Mouse (Mus musculus) cerebellum, adult 2 months (tissue): ENCODE results near the gene Tcf23. TPM values are rescaled to one million over a fixed set of nuclear protein-coding genes. Genes with fewer than 3 reads are reported as not detected.
"Not testable (repeated sequence)": the region's sequence is repeated elsewhere in the genome, so short reads cannot be mapped to it uniquely, and the experiment has no call there.

Source experiments
- DNase-seq, 2 experiments: peaks; one replicate each; pipeline ENCODE4 v3.0.0; 2021
- H3K27ac ChIP-seq: fragments of 200-500 bp; 2 replicates; pipeline ENCODE4 v1.5.1; 2012; ENCODE audit warnings: low read length, control low read depth, inconsistent platforms; ENCODE audit not compliant: insufficient read depth
- H3K27me3 ChIP-seq: fragments of 200-500 bp; 2 replicates; pipeline ENCODE4 v1.6.1; 2012; ENCODE audit warnings: inconsistent platforms, mild to moderate bottlenecking, low read length, moderate library complexity; ENCODE audit not compliant: control insufficient read depth, insufficient read depth
- H3K4me1 ChIP-seq: fragments of 200-500 bp; 2 replicates; pipeline ENCODE4 v1.6.1; 2011; ENCODE audit warnings: low read length; ENCODE audit not compliant: control insufficient read depth, insufficient read depth
- H3K4me3 ChIP-seq: fragments of 200-500 bp; replicated peaks from 2 replicates; pipeline ENCODE3; 2011; ENCODE audit warnings: mild to moderate bottlenecking, low read depth, low read length, control low read depth; ENCODE audit not compliant: insufficient read depth
- CTCF ChIP-seq: fragments of 200-500 bp; IDR thresholded peaks from 2 replicates; pipeline ENCODE4 v1.5.1; 2011; ENCODE audit warnings: low read depth, mild to moderate bottlenecking, control low read depth, low read length, moderate library complexity, borderline replicate concordance; ENCODE audit not compliant: insufficient read depth
- POLR2A ChIP-seq: fragments of 200-500 bp; IDR thresholded peaks from 2 replicates; pipeline ENCODE4 v1.6.1; 2011; ENCODE audit warnings: low read length, control low read depth, borderline replicate concordance; ENCODE audit not compliant: insufficient read depth
- WGBS: fragments of 180-500 bp; shearing (Covaris S2); methylation state at CpG from one replicate; pipeline ENCODE4 v1.1.7; 2018; 5-methylcytosine and 5-hydroxymethylcytosine counted together
- polyA plus RNA-seq: library from polyadenylated mRNA; depleted of rRNA; stranded (reverse); fragments of >200 nt; gene quantifications from 2 replicates; pipeline ENCODE4 v1.2.3, GENCODE M21; 2012; rRNA removed

Tcf23 gene
- polyA plus RNA-seq, 1 experiment: 0.28 TPM

- H3K27ac ChIP-seq: no peak overlapping the region
- DNase-seq: no peak
- no peaks in the 10 kb centered on the region for H3K4me1 ChIP-seq
- no peak overlapping the region for H3K4me3 ChIP-seq
- WGBS: 82% methylated on average over 4 of the region's 4 CpGs
- H3K27me3 ChIP-seq: no peaks in the 10 kb centered on the region
- TF ChIP-seq CTCF (no peak), POLR2A (no peak)
These were observed 33.1 kb downstream of the Tcf23 start for GRCm38 (mm10) chr5:31001560-31001959.

DNA sequence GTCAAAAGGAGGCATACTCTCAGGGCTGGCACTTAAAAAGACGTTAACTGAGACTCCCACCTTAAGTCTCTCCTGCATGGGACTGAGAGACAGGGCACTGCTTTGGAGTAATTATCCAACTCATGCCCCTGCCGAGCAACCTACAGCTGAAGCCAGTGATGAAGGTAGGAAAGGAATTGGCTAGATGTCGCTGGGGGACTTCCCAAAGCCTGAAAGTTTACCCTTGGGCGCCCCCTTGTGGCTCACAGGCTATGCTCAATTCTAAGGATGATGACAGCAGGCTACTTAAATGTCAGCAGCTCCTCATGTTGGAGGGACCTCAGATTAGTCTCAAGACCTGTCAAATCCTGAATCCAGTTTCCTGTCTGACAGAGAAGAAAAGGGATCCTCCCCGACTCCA, 35.7 kb downstream of the Tcf23 start:
- H3K4me3 ChIP-seq: no peak overlapping the region
- H3K27me3 ChIP-seq: no peaks in the 10 kb centered on the region
- DNase-seq: peak; percentile 80 to 91
- no peak overlapping the region for H3K27ac ChIP-seq
- no peaks in the 10 kb centered on the region for H3K4me1 ChIP-seq
- 3% methylated on average over 5 of the region's 5 CpGs for WGBS
- TF ChIP-seq CTCF (peak; percentile 84), POLR2A (no peak)

GRCm38 (mm10) chr5:31012737-31013136, 44.3 kb downstream of the Tcf23 start:
- H3K4me3 ChIP-seq: no peak overlapping the region
- TF ChIP-seq CTCF: no peak
- TF ChIP-seq POLR2A: no peak
- WGBS: 66% methylated on average over 3 of the region's 3 CpGs
- no peaks in the 10 kb centered on the region for H3K4me1 ChIP-seq
- no peak for DNase-seq
- H3K27me3 ChIP-seq: no peaks in the 10 kb centered on the region
- no peak overlapping the region for H3K27ac ChIP-seq

GRCm38 (mm10) chr5:31015913-31016312, 47.5 kb downstream of the Tcf23 start:
- H3K4me3 ChIP-seq: no peak overlapping the region
- TF ChIP-seq POLR2A (no peak), CTCF (no peak)
- H3K4me1 ChIP-seq: no peaks in the 10 kb centered on the region
- DNase-seq: no peak
- no peak overlapping the region for H3K27ac ChIP-seq
- no peaks in the 10 kb centered on the region for H3K27me3 ChIP-seq
- 84% methylated on average over 2 of the region's 2 CpGs for WGBS

GRCm38 (mm10) chr5:31021790-31022189, 53.3 kb downstream of the Tcf23 start:
- H3K4me3 ChIP-seq, H3K4me1 ChIP-seq, DNase-seq, H3K27me3 ChIP-seq, H3K27ac ChIP-seq: not testable (repeated sequence)
- WGBS: 84% methylated on average over 5 of the region's 5 CpGs

GRCm38 (mm10) chr5:31022690-31023089, 54.2 kb downstream of the Tcf23 start:
- Histone ChIP-seq H3K4me1 (no peaks in the 10 kb centered on the region), H3K27ac (no peak overlapping the region), H3K4me3 (no peak overlapping the region), H3K27me3 (no peaks in the 10 kb centered on the region)
- TF ChIP-seq POLR2A (no peak), CTCF (no peak)
- DNase-seq: no peak
- 26% methylated on average over 1 of the region's 1 CpGs for WGBS

DNA sequence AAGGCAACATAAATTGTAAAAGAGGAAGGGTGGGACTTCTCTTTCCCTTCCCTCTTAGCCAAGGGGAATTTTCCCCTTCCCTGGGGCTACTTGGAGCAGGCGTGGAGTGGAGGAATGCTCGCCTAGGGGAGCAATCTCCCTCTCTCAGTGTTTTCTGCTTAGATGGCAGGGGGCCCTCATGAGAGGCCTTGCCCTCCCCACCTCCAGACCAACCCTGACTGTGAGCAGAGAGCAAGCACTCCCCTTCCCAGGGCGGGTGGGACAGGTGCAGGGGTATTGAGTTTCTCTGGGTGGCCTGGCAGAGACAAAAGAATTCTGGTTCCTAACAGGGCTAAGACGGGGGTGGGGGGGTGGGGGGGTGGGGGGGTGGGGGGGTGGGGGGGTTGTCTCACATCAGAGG, 54.8 kb downstream of the Tcf23 start:
- Histone ChIP-seq H3K4me1 (no peaks in the 10 kb centered on the region), H3K27me3 (no peaks in the 10 kb centered on the region; the same call in 1 of the 2 replicates), H3K27ac (no peak overlapping the region), H3K4me3 (no peak overlapping the region)
- TF ChIP-seq POLR2A (no peak), CTCF (no peak)
- WGBS: 8% methylated on average over 4 of the region's 4 CpGs
- DNase-seq: no peak

DNA sequence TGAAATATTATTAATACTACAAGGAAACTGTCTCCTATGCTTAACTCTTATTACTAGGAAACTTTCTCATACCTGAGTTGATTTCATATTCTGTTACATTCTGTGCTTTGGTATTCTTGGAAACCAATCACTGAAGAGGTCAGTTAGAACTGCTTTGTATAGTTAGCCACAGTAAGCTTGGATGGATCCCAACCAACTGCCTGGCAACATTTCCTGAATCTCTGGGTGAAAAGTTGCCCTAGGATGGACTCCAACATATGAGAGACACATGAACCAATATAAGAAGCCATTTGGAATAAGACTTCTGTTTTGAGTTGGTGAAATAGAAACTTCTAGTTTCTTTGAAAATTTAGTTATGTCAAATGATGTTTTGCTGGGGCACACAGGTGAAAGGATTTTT, 56.2 kb downstream of the Tcf23 start:
- Histone ChIP-seq H3K4me1 (no peaks in the 10 kb centered on the region), H3K4me3 (no peak overlapping the region), H3K27me3 (no peaks in the 10 kb centered on the region; the same call in 1 of the 2 replicates), H3K27ac (no peak overlapping the region)
- TF ChIP-seq POLR2A (no peak), CTCF (no peak)
- no peak for DNase-seq

Other genes starting within 250 kb of the Tcf23 start
- 276 and 288 TPM in 2 replicates for gene Mapre3, start 154.0 kb upstream of the Tcf23 start, polyA plus RNA-seq
- 64.6 and 67.2 TPM in 2 replicates for gene Tmem214, start 100.7 kb upstream of the Tcf23 start, polyA plus RNA-seq
- gene Agbl5, start 80.0 kb upstream of the Tcf23 start, polyA plus RNA-seq: 15.1 TPM in 2 replicates
- 174 and 187 TPM in 2 replicates for gene Ost4, start 60.9 kb upstream of the Tcf23 start, polyA plus RNA-seq
- 1.7 and 2.6 TPM in 2 replicates for gene Emilin1, start 55.3 kb upstream of the Tcf23 start, polyA plus RNA-seq
- gene Khk, start 47.2 kb upstream of the Tcf23 start, polyA plus RNA-seq: 34.1 and 34.2 TPM in 2 replicates
- gene Cgref1, start 23.1 kb upstream of the Tcf23 start, polyA plus RNA-seq: 16.7 and 18.5 TPM in 2 replicates
- 228 and 241 TPM in 2 replicates for gene Preb, start 8.3 kb upstream of the Tcf23 start, polyA plus RNA-seq
- 170 and 175 TPM in 2 replicates for gene Atraid, start 79.7 kb downstream of the Tcf23 start, polyA plus RNA-seq
- 45.1 and 49.6 TPM in 2 replicates for gene Slc5a6, start 80.3 kb downstream of the Tcf23 start, polyA plus RNA-seq
- 21.7 and 23.4 TPM in 2 replicates for gene Cad, start 86.1 kb downstream of the Tcf23 start, polyA plus RNA-seq
- not detected in 2 replicates for gene Dnajc5g, start 137.6 kb downstream of the Tcf23 start, polyA plus RNA-seq
- 19.7 and 23.5 TPM in 2 replicates for gene Slc30a3, start 139.6 kb downstream of the Tcf23 start, polyA plus RNA-seq
- gene Trim54, start 148.1 kb downstream of the Tcf23 start, polyA plus RNA-seq: not detected in 2 replicates
- 1.2 TPM in 1 of 2 replicates, not detected in the other for gene Ucn, start 170.2 kb downstream of the Tcf23 start, polyA plus RNA-seq
- gene Mpv17, start 185.6 kb downstream of the Tcf23 start, polyA plus RNA-seq: 91.1 and 91.7 TPM in 2 replicates
- gene Gm29609, start 211.2 kb downstream of the Tcf23 start, polyA plus RNA-seq: 3.9 and 4.1 TPM in 2 replicates
- gene Gtf3c2, start 211.5 kb downstream of the Tcf23 start, polyA plus RNA-seq: 94.6 and 100 TPM in 2 replicates
- 124 and 125 TPM in 2 replicates for gene Snx17, start 224.6 kb downstream of the Tcf23 start, polyA plus RNA-seq
- gene Eif2b4, start 224.8 kb downstream of the Tcf23 start, polyA plus RNA-seq: 87.1 and 93.7 TPM in 2 replicates
- 44.5 and 45.4 TPM in 2 replicates for gene Zfp513, start 233.6 kb downstream of the Tcf23 start, polyA plus RNA-seq